Mouse (Mus musculus): ENCODE measurements around the gene Fkbp10. TPM values are rescaled to one million over a fixed set of nuclear protein-coding genes. Genes with fewer than 3 reads are reported as not detected.

Fkbp10 gene
- polyA plus RNA-seq, 1 experiment from 2014 or later: 84.2 TPM

DNA sequence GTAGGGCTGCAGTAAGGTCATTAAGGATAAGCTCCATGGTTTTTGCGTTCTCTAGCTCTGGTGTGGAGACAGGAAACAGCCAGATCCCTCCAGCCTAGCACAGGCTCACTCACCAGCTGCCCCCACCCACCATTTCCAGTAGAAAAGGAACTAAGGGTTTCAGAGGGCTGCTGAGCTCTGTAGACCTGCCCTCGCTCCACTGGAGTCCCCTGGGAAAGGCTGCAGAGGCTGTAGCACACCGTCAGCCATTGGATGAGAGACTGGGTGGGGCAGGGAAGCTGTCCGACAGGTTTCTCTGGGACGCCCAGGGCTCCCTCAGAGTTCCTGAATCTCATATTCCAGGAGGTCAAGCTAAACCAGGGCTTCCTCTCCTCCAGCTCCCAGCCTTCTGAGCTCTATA lies 28.9 kb upstream of the Fkbp10 start:
- no peaks in the 10 kb centered on the region for H3K27me3 ChIP-seq (replicated peaks)
- H3K9ac ChIP-seq: no peak overlapping the region
- H3K36me3 ChIP-seq: peaks cover 27% of the 10 kb centered on the region
- peak; percentile 86 for ATAC-seq
- H3K4me3 ChIP-seq (replicated peaks): 0 out of 2 replicates have a peak overlapping the region, but pooled peaks have one; percentile 2
- H3K4me2 ChIP-seq (replicated peaks): peak overlapping the region; percentile 45
- H3K27ac ChIP-seq: peak overlapping the region; percentile 73
- no peaks in the 10 kb centered on the region for H3K9me3 ChIP-seq
- 41% methylated on average over 5 of the region's 5 CpGs for WGBS
- H3K4me1 ChIP-seq (replicated peaks): peaks cover 60% of the 10 kb centered on the region

GRCm38 (mm10) chr11:100387111-100387510 lies 28.4 kb upstream of the Fkbp10 start:
- peaks cover 64% of the 10 kb centered on the region for H3K4me1 ChIP-seq (replicated peaks)
- 79% methylated on average over 6 of the region's 6 CpGs for WGBS
- no peak overlapping the region for H3K9ac ChIP-seq
- H3K27ac ChIP-seq: peak overlapping the region; percentile 73
- no peaks in the 10 kb centered on the region for H3K27me3 ChIP-seq (replicated peaks)
- peak overlapping the region; percentile 45 for H3K4me2 ChIP-seq (replicated peaks)
- peaks cover 24% of the 10 kb centered on the region for H3K36me3 ChIP-seq
- ATAC-seq: no peak
- no peak overlapping the region for H3K4me3 ChIP-seq (replicated peaks)
- H3K9me3 ChIP-seq: no peaks in the 10 kb centered on the region

DNA sequence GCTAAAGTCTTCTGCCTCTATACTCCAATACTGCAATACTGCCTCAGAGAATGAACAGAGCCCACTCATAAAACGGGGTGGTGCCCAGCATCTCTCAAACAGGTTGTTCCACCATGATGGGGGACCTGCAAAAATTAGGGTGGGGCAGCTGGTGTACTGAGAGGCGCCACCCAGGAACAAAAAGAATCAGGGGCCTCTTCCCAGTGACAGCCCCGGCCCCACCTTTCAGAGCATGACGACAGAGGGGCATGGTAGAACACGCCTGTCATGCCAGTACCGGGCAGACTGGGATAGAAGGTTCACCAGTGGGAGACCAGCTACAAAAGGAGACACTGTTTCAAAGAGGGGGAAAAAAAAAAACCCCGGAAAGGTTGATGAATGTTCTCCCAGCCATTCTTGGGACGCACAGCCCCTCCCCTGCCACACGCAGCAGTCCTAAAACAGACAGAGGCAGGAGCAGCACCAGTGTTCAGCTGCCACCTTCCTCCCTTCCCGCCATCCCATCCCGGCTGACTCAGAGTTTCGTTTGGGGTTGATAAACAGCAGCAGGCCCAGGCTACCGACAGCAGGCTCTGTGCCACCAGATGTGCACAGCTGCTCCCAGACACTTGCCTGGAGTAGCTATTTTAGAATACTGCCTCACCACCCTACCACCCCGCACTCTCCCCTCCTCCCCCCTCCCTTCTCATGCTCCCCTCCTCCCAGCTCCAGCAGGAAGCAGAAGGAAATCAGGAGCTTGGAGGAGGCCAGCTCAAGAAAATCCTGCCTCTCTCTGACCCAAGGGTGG lies 27.7 kb upstream of the Fkbp10 start:
- Histone ChIP-seq H3K27me3 (replicated peaks) (no peaks in the 10 kb centered on the region), H3K9me3 (no peaks in the 10 kb centered on the region), H3K27ac (peak overlapping the region; percentile 73), H3K36me3 (peaks cover 19% of the 10 kb centered on the region), H3K4me1 (replicated peaks) (peaks cover 68% of the 10 kb centered on the region), H3K4me3 (replicated peaks) (no peak overlapping the region; the same call in 1 of the 2 replicates), H3K4me2 (replicated peaks) (peak overlapping the region; percentile 45), H3K9ac (no peak overlapping the region)
- WGBS: 17% methylated on average over 14 of the region's 14 CpGs
- peak; percentile 55 for ATAC-seq

- H3K4me1 ChIP-seq (replicated peaks): peaks cover 75% of the 10 kb centered on the region
- H3K4me3 ChIP-seq (replicated peaks): no peak overlapping the region
- WGBS: 66% methylated on average over 6 of the region's 6 CpGs
- no peak for ATAC-seq
- no peaks in the 10 kb centered on the region for H3K9me3 ChIP-seq
- H3K36me3 ChIP-seq: peaks cover 12% of the 10 kb centered on the region
- H3K9ac ChIP-seq: no peak overlapping the region
- H3K27me3 ChIP-seq (replicated peaks): no peaks in the 10 kb centered on the region
- H3K4me2 ChIP-seq (replicated peaks): peak overlapping the region; percentile 45; the same call in 1 of the 2 replicates
- peak overlapping the region; percentile 73 for H3K27ac ChIP-seq
Observed at GRCm38 (mm10) chr11:100388588-100388987, 26.9 kb upstream of the Fkbp10 start.

- Histone ChIP-seq H3K4me2 (replicated peaks) (peak overlapping the region; percentile 13; the same call in 1 of the 2 replicates), H3K36me3 (peaks cover 5% of the 10 kb centered on the region; the same call in 1 of the 2 replicates), H3K9me3 (no peaks in the 10 kb centered on the region), H3K4me1 (replicated peaks) (peaks cover 89% of the 10 kb centered on the region), H3K27me3 (replicated peaks) (no peaks in the 10 kb centered on the region), H3K27ac (peak overlapping the region; percentile 41), H3K9ac (0 out of 2 replicates have a peak overlapping the region, but pooled peaks have one; percentile 23), H3K4me3 (replicated peaks) (no peak overlapping the region)
- no peak for ATAC-seq
- WGBS: 36% methylated on average over 8 of the region's 8 CpGs
Observed at GRCm38 (mm10) chr11:100389931-100390445, 25.5 kb upstream of the Fkbp10 start.

DNA sequence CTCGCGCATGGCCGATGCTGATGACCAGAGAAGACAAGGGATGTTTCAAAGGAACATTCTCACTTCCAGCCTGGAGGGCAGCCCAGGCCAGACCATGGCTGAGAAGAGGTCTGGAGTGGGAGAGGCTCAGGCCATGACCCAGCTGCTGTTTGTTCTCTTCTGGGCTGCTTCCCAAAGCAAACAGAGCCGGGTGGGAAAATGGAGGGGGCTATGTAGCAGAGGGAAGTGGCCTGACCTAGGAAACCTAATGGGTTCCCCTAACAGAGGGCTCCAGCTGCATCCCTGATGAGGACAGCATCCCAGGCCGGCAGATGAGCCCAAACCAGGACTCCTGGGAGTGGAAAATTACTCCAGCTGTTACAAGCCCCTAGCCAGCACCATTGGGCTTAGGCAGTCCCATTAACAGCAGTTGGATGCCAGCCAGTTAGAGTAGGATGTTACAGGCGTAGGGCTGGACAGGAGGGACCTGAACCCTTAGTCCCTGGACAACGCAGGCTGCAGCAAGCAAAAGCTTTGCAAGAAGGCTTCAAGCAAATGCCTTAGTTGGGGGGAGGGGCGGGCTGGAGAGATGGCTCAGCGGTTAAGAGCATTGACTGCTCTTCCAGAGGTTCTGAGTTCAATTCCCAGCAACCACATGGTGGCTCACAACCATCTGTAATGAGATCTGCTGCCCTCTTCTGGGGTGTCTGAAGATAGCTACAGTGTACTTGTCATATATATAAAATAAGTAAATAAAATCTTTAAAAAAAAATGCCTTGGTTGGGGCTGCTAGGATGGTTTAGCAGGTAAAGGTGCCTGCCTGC lies 24.2 kb upstream of the Fkbp10 start:
- Histone ChIP-seq H3K9ac (no peak overlapping the region), H3K9me3 (no peaks in the 10 kb centered on the region), H3K36me3 (no peaks in the 10 kb centered on the region), H3K4me3 (replicated peaks) (no peak overlapping the region), H3K27ac (peak overlapping the region; percentile 41), H3K4me2 (replicated peaks) (no peak overlapping the region; the same call in 1 of the 2 replicates), H3K27me3 (replicated peaks) (no peaks in the 10 kb centered on the region), H3K4me1 (replicated peaks) (peaks cover 94% of the 10 kb centered on the region)
- 39% methylated on average over 9 of the region's 9 CpGs for WGBS
- peak; percentile 32 for ATAC-seq

DNA sequence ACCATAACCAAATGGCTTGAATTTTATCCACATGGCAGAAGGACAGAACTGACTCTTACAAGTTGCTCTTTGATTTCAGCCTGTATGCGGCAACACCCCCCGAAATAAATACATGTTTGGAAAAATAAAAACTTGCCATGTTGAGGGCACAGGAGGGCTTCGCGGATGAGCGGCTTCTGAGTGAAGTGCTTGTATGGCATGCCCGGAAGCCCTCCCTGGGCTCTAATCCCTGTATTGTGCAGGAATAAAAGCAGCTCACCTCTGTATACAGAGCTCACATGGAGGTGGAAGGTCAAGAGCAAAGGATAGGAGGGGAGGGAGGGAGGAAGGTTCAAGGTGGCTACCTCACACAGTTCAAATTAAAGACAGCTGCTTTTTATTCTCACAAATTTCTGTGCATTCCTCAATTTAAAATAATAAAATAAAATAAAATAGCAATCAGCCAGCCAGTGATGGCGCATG lies 23.6 kb upstream of the Fkbp10 start:
- Histone ChIP-seq H3K36me3 (no peaks in the 10 kb centered on the region), H3K4me1 (replicated peaks) (peaks cover 94% of the 10 kb centered on the region), H3K27ac (no peak overlapping the region), H3K27me3 (replicated peaks) (no peaks in the 10 kb centered on the region), H3K9me3 (no peaks in the 10 kb centered on the region), H3K9ac (no peak overlapping the region), H3K4me2 (replicated peaks) (no peak overlapping the region), H3K4me3 (replicated peaks) (no peak overlapping the region)
- 90% methylated on average over 7 of the region's 7 CpGs for WGBS
- ATAC-seq: no peak

GRCm38 (mm10) chr11:100392958-100393357 lies 22.5 kb upstream of the Fkbp10 start:
- Histone ChIP-seq H3K9me3 (no peaks in the 10 kb centered on the region), H3K36me3 (no peaks in the 10 kb centered on the region), H3K9ac (no peak overlapping the region), H3K4me3 (replicated peaks) (no peak overlapping the region), H3K27ac (no peak overlapping the region), H3K27me3 (replicated peaks) (no peaks in the 10 kb centered on the region), H3K4me1 (replicated peaks) (peaks cover 84% of the 10 kb centered on the region), H3K4me2 (replicated peaks) (no peak overlapping the region)
- no peak for ATAC-seq
- WGBS: 67% methylated on average over 5 of the region's 5 CpGs

- Histone ChIP-seq H3K4me1 (replicated peaks) (peaks cover 83% of the 10 kb centered on the region), H3K36me3 (no peaks in the 10 kb centered on the region), H3K9me3 (no peaks in the 10 kb centered on the region), H3K27me3 (replicated peaks) (no peaks in the 10 kb centered on the region), H3K9ac (no peak overlapping the region), H3K27ac (0 out of 2 replicates have a peak overlapping the region, but pooled peaks have one; percentile 1), H3K4me3 (replicated peaks) (no peak overlapping the region), H3K4me2 (replicated peaks) (peak overlapping the region; percentile 80)
- WGBS: 56% methylated on average over 7 of the region's 7 CpGs
- ATAC-seq: no peak
Observed at GRCm38 (mm10) chr11:100393733-100394132, 21.8 kb upstream of the Fkbp10 start.

- 48% methylated on average over 5 of the region's 5 CpGs for WGBS
- H3K36me3 ChIP-seq: no peaks in the 10 kb centered on the region
Observed at GRCm38 (mm10) chr11:100394353-100395074, 21.0 kb upstream of the Fkbp10 start.

DNA sequence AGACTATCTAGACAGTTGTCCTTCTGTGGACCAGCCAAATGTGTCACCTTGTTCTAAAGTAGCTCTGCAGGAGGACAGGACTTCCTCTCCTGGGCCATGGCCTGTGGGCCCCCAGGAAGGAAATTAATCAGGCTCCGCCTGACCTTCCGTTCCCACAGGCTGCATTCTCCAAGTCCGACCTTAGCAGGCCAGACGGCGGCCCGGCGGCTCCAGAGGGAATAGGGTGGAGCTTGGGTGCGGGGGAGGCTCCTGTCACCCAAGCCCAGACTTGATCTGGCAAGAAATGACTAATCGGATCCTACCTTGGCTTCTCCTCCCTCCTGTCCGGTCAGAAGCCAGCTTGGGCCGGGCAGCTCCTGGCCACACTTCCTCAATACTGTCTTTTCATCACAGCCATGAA lies 20.3 kb upstream of the Fkbp10 start:
- Histone ChIP-seq H3K9ac (peak overlapping the region; percentile 76; the same call in 1 of the 2 replicates), H3K4me2 (replicated peaks) (peak overlapping the region; percentile 80), H3K4me3 (replicated peaks) (peak overlapping the region; percentile 78), H3K9me3 (no peaks in the 10 kb centered on the region), H3K4me1 (replicated peaks) (peaks cover 72% of the 10 kb centered on the region), H3K27me3 (replicated peaks) (no peaks in the 10 kb centered on the region), H3K27ac (peak overlapping the region; percentile 97), H3K36me3 (no peaks in the 10 kb centered on the region)
- peak; percentile 32 for ATAC-seq
- WGBS: 20% methylated on average over 11 of the region's 11 CpGs

More at GRCm38 (mm10) chr11:100394353-100395074, 21.0 kb upstream of the Fkbp10 start:
- ATAC-seq: no peak
- H3K4me2 ChIP-seq (replicated peaks): peak overlapping the region; percentile 80
- no peaks in the 10 kb centered on the region for H3K9me3 ChIP-seq
- H3K4me3 ChIP-seq (replicated peaks): peak overlapping the region; percentile 78; the same call in 1 of the 2 replicates
- H3K9ac ChIP-seq: peak overlapping the region; percentile 76; the same call in 1 of the 2 replicates
- peak overlapping the region; percentile 97 for H3K27ac ChIP-seq
- H3K27me3 ChIP-seq (replicated peaks): no peaks in the 10 kb centered on the region
- H3K4me1 ChIP-seq (replicated peaks): peaks cover 78% of the 10 kb centered on the region
